9 mouse cellular contexts compared by ENCODE assay signal in genomic region chr13:44946880-44947635, GRCm38 (mm10). TPM values are rescaled to one million over a fixed set of nuclear protein-coding genes. Genes with fewer than 3 reads are reported as not detected.
DNase-seq lines count a peak whose midpoint lies in the region; ATAC-seq and TF ChIP-seq lines count a peak whose summit lies in the region.
"Had no signal": no experiment of that assay in that cellular context is flagged by ENCODE, and none has a peak within 500 bp of the region (broad histone marks: within the 10 kb centered on the region; RNA-seq: fewer than 3 reads in every experiment).

No protein-coding gene starts in this region.

- 32% methylated on average over 8 of the region's 8 CpGs for WGBS in heart, postnatal 0 days
- WGBS in hindbrain, embryonic 15.5 days = 8% methylated on average over 8 of the region's 8 CpGs
- WGBS in midbrain, postnatal 0 days = 3% methylated on average over 8 of the region's 8 CpGs

- 0 out of 2 replicates have a peak, but pooled peaks cover 6% of the 10 kb centered on the region for H3K36me3 ChIP-seq in heart, postnatal 0 days (replicated peaks; ENCODE audit: control insufficient read depth, insufficient read depth, low read length)
- H3K36me3 ChIP-seq in hindbrain, embryonic 15.5 days = no peaks in the 10 kb centered on the region
- H3K36me3 ChIP-seq in midbrain, postnatal 0 days (ENCODE audit: insufficient read depth, low read length) = no peaks in the 10 kb centered on the region

- TF ChIP-seq EP300 in heart, postnatal 0 days (IDR thresholded peaks at IDR 0.05; ENCODE audit: low read depth) = no peak

- H3K27ac ChIP-seq in heart, postnatal 0 days (ENCODE audit: low read depth) = no peak overlapping the region
- peak overlapping the region; percentile 92 for H3K27ac ChIP-seq in hindbrain, embryonic 15.5 days (replicated peaks)
- H3K27ac ChIP-seq in midbrain, postnatal 0 days (ENCODE audit: low read depth, low read length) = peak overlapping the region; percentile 82
- H3K27ac ChIP-seq: liver, embryonic 13.5 days had no signal

- intact Hi-C loops in heart, postnatal 25 days (cut with DNase I) = no loop called here

- H3K9ac ChIP-seq in heart, postnatal 0 days (replicated peaks; ENCODE audit: low read depth, low read length) = no peak overlapping the region
- peak overlapping the region; percentile 63 for H3K9ac ChIP-seq in hindbrain, embryonic 15.5 days
- H3K9ac ChIP-seq in midbrain, postnatal 0 days (replicated peaks; ENCODE audit: low read length, poor library complexity, severe bottlenecking) = peak overlapping the region; percentile 63
- H3K9ac ChIP-seq: liver, embryonic 13.5 days had no signal

- DNase-seq in heart, postnatal 0 days (ENCODE audit: low spot score) = peak; percentile 12
- DNase-seq in heart, postnatal 25 days (ENCODE audit: low spot score) = no peak
- peak; percentile 55 to 60 for DNase-seq in cerebellum, postnatal 25 days
- peak; percentile 82 for DNase-seq in midbrain, postnatal 0 days (ENCODE audit: low spot score)
- no peak for DNase-seq in gastrocnemius, postnatal 4 days (ENCODE audit: low spot score in 2 of 2)
- DNase-seq: liver, embryonic 13.5 days had no signal

- no peak for TF ChIP-seq CTCF in heart, postnatal 0 days (IDR thresholded peaks at IDR 0.05; ENCODE audit: low read depth)
- TF ChIP-seq CTCF in midbrain, postnatal 0 days (IDR thresholded peaks at IDR 0.05) = no peak; the same call in 1 of the 2 replicates

- no peak for ATAC-seq in heart, postnatal 0 days (ENCODE audit: insufficient read depth, low read depth)
- peak; percentile 80 for ATAC-seq in hindbrain, embryonic 15.5 days (ENCODE audit: low FRiP score, low read depth)
- peak; percentile 77; the same call in 1 of the 2 replicates for ATAC-seq in midbrain, postnatal 0 days (ENCODE audit: low FRiP score)
- no peak for ATAC-seq in activated CD4-positive, CD25-positive, alpha-beta regulatory T cell, adult 4 months
- ATAC-seq in granulocyte monocyte progenitor cell, adult 5-6 weeks (replicated peaks; ENCODE audit: poor library complexity, severe bottlenecking) = no peak

- H3K4me3 ChIP-seq in heart, postnatal 0 days (ENCODE audit: low read depth, low read length) = no peak overlapping the region
- peak overlapping the region; percentile 48 for H3K4me3 ChIP-seq in hindbrain, embryonic 15.5 days
- peak overlapping the region; percentile 49 for H3K4me3 ChIP-seq in midbrain, postnatal 0 days (ENCODE audit: low read depth, low read length)
- H3K4me3 ChIP-seq: liver, embryonic 13.5 days had no signal

- no peaks in the 10 kb centered on the region for H3K27me3 ChIP-seq in heart, postnatal 0 days (ENCODE audit: control insufficient read depth, insufficient read depth, low read length)
- H3K27me3 ChIP-seq in hindbrain, embryonic 15.5 days = no peaks in the 10 kb centered on the region
- no peaks in the 10 kb centered on the region for H3K27me3 ChIP-seq in midbrain, postnatal 0 days (ENCODE audit: insufficient read depth, low read length)
- H3K27me3 ChIP-seq: liver, embryonic 13.5 days had no signal

- H3K4me1 ChIP-seq in heart, postnatal 0 days (ENCODE audit: control insufficient read depth, insufficient read depth) = peaks cover 26% of the 10 kb centered on the region; the same call in 1 of the 2 replicates
- peaks cover 52% of the 10 kb centered on the region for H3K4me1 ChIP-seq in hindbrain, embryonic 15.5 days (replicated peaks)
- H3K4me1 ChIP-seq in midbrain, postnatal 0 days (ENCODE audit: insufficient read depth, low read length) = peaks cover 11% of the 10 kb centered on the region; the same call in 1 of the 2 replicates

- no peaks in the 10 kb centered on the region for H3K9me3 ChIP-seq in heart, postnatal 0 days (replicated peaks; ENCODE audit: control insufficient read depth, low read length)
- H3K9me3 ChIP-seq in hindbrain, embryonic 15.5 days = no peaks in the 10 kb centered on the region
- H3K9me3 ChIP-seq in midbrain, postnatal 0 days (ENCODE audit: low read length) = no peaks in the 10 kb centered on the region
- H3K9me3 ChIP-seq: liver, embryonic 13.5 days had no signal

- H3K4me2 ChIP-seq in heart, postnatal 0 days (ENCODE audit: low read depth, low read length) = no peak overlapping the region
- peak overlapping the region; percentile 67 for H3K4me2 ChIP-seq in hindbrain, embryonic 15.5 days
- peak overlapping the region; percentile 63 for H3K4me2 ChIP-seq in midbrain, postnatal 0 days (ENCODE audit: low read depth, low read length, poor library complexity, severe bottlenecking)
- H3K4me2 ChIP-seq: liver, embryonic 13.5 days had no signal

RNA-seq across cellular contexts. Expression of gene Dtnbp1, which starts 54.9 kb away (rescaled TPM):
- 51.1 and 53.7 TPM in 2 replicates for total RNA-seq in heart, postnatal 0 days (2014; rRNA removed; ENCODE audit: low replicate concordance)
- polyA plus RNA-seq in heart, postnatal 0 days (2015; fragmentation: Nextera tagmentation; extraction: Ambion mirVana) = 84.5 and 86.0 TPM in 2 replicates
- 10 to 100 TPM; 84.2 to 88.3 TPM for total RNA-seq in heart, postnatal 25 days (2021)
- 132 and 140 TPM in 2 replicates for polyA plus RNA-seq in hindbrain, embryonic 15.5 days (2015; fragmentation: Nextera tagmentation; extraction: Ambion mirVana)
- total RNA-seq in midbrain, postnatal 0 days (2014; rRNA removed) = 91.0 and 115 TPM in 2 replicates
- 139 TPM in 2 replicates for polyA plus RNA-seq in midbrain, postnatal 0 days (2015; fragmentation: Nextera tagmentation; extraction: Ambion mirVana)
- polyA plus RNA-seq in activated CD4-positive, CD25-positive, alpha-beta regulatory T cell, adult 4 months (2017; shearing (Covaris generic)) = 10 to 100 TPM; 11.2 to 12.6 TPM
- 10 to 100 TPM; 35.2 to 37.5 TPM for total RNA-seq in gastrocnemius, postnatal 4 days (2021)
- total RNA-seq in granulocyte monocyte progenitor cell, adult 5-6 weeks (2014; fragmentation: Nextera tagmentation) = 96.7 and 119 TPM in 2 replicates
- 78.5 and 90.6 TPM in 2 replicates for total RNA-seq in granulocyte monocyte progenitor cell, adult 5-6 weeks (2017)

Comparison
In these comparisons a context has a peak if more than half of its experiments do, and no peak if none do; other contexts are left out.
1. DNase-seq: peak in heart, postnatal 0 days (single experiment), cerebellum, postnatal 25 days (2 of 2) and midbrain, postnatal 0 days (single experiment); none in heart, postnatal 25 days (single experiment) and gastrocnemius, postnatal 4 days (0 of 2).
2. ATAC-seq: peak in hindbrain, embryonic 15.5 days (single experiment) and midbrain, postnatal 0 days (single experiment); none in heart, postnatal 0 days (single experiment), activated CD4-positive, CD25-positive, alpha-beta regulatory T cell, adult 4 months (single experiment) and granulocyte monocyte progenitor cell, adult 5-6 weeks (single experiment).